Mouse (Mus musculus) midbrain, embryonic 10.5 days (tissue): ENCODE results near the gene Rasgrf2. TPM values are rescaled to one million over a fixed set of nuclear protein-coding genes. Genes with fewer than 3 reads are reported as not detected.

ENCODE experiments used
- DNase-seq: peaks from one replicate; pipeline ENCODE4 v3.0.0-alpha.2; 2017; ENCODE audit warnings: low spot score
- H3K27ac ChIP-seq: fragments of 300-500 bp; sonication (generic); replicated peaks from 2 replicates; pipeline ENCODE4 v1.5.1; 2016; ENCODE audit warnings: mild to moderate bottlenecking
- H3K27me3 ChIP-seq: fragments of 300-500 bp; sonication (generic); 2 replicates; pipeline ENCODE4 v1.6.1; 2016; ENCODE audit warnings: low read depth, mild to moderate bottlenecking; ENCODE audit not compliant: poor library complexity, severe bottlenecking
- H3K36me3 ChIP-seq: fragments of 300-500 bp; sonication (generic); 2 replicates; pipeline ENCODE4 v1.6.1; 2016; ENCODE audit warnings: mild to moderate bottlenecking, moderate library complexity
- H3K4me1 ChIP-seq: fragments of 300-500 bp; sonication (generic); 2 replicates; pipeline ENCODE4 v1.6.1; 2016
- H3K4me3 ChIP-seq: fragments of 300-500 bp; sonication (generic); 2 replicates; pipeline ENCODE4 v1.5.1; 2016; ENCODE audit warnings: mild to moderate bottlenecking, moderate library complexity
- H3K9me3 ChIP-seq: fragments of 300-500 bp; sonication (generic); replicated peaks from 2 replicates; pipeline ENCODE4 v1.6.1; 2016; ENCODE audit warnings: mild to moderate bottlenecking
- WGBS: fragments of 180-500 bp; shearing (Covaris S2); methylation state at CpG from one replicate; pipeline ENCODE4 v1.1.7; 2016; 5-methylcytosine and 5-hydroxymethylcytosine counted together
- polyA plus RNA-seq: library from polyadenylated mRNA; unstranded; fragments of >200 nt; fragmentation: Nextera tagmentation; extraction: Ambion mirVana; gene quantifications from 2 replicates; pipeline ENCODE4 v1.2.1, GENCODE M21; 2016

The Rasgrf2 gene
- polyA plus RNA-seq, 1 experiment from 2014 or later: not detected

- 82% methylated on average over 3 of the region's 3 CpGs for WGBS
- Histone ChIP-seq H3K27ac (no peak overlapping the region), H3K27me3 (no peaks in the 10 kb centered on the region), H3K9me3 (no peaks in the 10 kb centered on the region), H3K4me3 (no peak overlapping the region), H3K4me1 (peaks cover 4% of the 10 kb centered on the region; the same call in 1 of the 2 replicates), H3K36me3 (no peaks in the 10 kb centered on the region)
- DNase-seq: no peak
These were observed 277.0 kb downstream of the Rasgrf2 start for GRCm38 (mm10) chr13:91854412-91854811.

Other genes with a start within 250 kb of the Rasgrf2 start
- 0.84 and 0.89 TPM in 2 replicates for gene Gm20379, start 174.3 kb upstream of the Rasgrf2 start, polyA plus RNA-seq
- gene Dhfr, start 223.1 kb upstream of the Rasgrf2 start, polyA plus RNA-seq: 24.9 and 28.5 TPM in 2 replicates
- gene Msh3, start 223.3 kb upstream of the Rasgrf2 start, polyA plus RNA-seq: 31.0 and 31.2 TPM in 2 replicates